Mouse (Mus musculus): Measurements from ENCODE around the gene Dnajb12.

Gene Dnajb12

GRCm38 (mm10) chr10:59920810-59921681, 41.7 kb downstream of the Dnajb12 start:
- DNase-seq, result peak; percentile 59

DNA sequence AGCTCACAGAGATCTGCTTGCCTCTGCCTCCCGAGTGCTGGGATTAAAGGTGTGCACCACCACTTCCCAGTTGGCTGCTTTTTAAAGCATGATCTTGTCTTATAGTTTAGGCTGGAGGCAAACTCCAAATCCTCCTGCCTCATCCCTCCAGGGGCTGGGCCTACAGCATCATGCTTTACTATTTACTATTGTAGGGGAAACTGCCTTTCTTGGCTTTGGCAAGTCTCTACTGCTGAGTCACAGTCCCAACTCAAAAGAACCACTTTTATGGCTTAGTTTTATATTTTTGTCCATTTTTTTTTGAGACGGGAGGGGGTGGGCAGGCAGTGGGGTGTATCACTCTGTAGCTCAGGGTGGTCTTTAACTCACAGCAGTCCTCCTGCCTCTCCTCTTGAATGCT, 44.1 kb downstream of the Dnajb12 start:
- no peak for DNase-seq

GRCm38 (mm10) chr10:59924305-59924704, 44.9 kb downstream of the Dnajb12 start:
- no peak for DNase-seq

GRCm38 (mm10) chr10:59929205-59929604, 49.8 kb downstream of the Dnajb12 start:
- no peak for DNase-seq

GRCm38 (mm10) chr10:59930996-59931395, 51.6 kb downstream of the Dnajb12 start:
- no peak for DNase-seq

- no peak for DNase-seq
These were observed 53.2 kb downstream of the Dnajb12 start for GRCm38 (mm10) chr10:59932521-59932920.

- DNase-seq, result no peak
These were observed 54.7 kb downstream of the Dnajb12 start for GRCm38 (mm10) chr10:59934039-59934438.

GRCm38 (mm10) chr10:59936058-59936856, 56.9 kb downstream of the Dnajb12 start:
- no peak for DNase-seq

DNA sequence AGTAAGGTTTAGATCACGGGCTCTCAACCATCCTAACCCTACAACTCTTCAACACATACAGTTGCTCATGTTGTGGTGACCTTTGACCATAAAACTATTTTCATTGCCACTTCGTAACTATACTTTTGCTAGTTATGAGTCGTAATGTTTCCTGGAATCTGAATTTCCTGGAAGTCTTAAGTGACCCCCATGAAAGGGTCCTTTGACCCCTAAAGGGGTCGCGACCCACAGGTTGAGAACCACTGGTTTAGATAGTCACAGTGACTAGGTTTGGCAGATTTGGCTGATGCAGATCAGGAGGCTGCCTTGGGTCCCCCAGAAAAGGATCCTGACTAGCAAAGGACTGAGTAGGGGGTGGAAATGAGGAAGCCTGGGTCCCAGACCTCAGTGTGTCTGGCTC, 59.3 kb downstream of the Dnajb12 start:
- no peak for DNase-seq

GRCm38 (mm10) chr10:59939081-59939480, 59.7 kb downstream of the Dnajb12 start:
- DNase-seq, result no peak

DNA sequence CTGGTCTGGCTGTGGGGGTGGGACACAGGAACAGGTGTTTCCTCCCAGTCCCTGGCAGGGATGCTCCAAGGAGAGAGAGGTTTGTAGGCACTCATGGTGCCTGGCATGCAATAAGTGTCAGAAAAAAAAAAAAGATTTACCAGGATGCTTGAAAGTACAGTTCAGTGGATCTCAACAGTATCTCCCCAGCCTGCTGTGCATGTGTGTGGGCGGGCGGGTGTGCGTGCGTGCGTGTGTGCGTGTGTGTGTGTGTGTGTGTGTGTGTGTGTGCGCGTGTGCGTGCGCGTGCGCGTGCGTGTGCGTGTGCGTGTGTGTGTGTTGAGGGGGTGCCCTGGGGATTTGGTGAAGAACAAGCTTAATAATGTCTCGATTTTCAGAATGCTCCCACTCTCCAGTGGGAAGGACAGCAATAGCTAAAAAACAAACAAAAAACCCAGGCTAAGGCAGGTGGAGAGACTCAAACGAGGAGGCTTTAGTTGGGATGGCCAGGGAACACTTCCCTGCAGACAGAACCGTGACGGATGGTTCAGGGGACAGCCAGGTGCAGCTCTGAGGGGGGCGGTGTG, 63.0 kb downstream of the Dnajb12 start:
- peak; percentile 44 for DNase-seq

DNA sequence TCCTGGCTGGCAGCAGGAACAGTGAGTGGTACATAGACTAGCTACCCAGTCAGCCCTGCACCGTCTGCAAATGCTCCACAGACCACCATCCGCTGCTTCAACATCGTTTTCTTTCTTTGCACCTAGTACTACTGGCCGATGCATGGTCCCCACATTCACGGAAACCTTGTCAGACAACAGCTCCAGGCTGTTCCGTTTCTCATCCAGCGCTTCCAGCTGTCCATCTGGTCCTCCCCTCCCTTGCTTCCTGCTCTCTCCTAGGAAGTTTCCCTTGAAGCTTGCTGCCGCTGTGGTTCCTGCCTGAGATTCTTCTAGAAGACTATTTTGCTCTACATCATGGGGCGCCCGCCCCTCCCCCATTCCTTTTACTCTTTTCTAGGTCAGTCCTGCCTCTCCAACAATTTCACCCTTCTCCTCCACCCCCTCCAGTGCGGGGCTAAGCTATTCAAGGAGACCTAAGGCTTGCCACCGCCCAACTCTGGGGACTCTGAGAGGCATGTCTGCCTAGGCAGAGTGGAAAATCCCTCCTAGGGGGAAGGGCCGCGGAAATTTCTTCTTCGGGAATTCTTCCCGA, 63.6 kb downstream of the Dnajb12 start:
- DNase-seq, result peak; percentile 67

DNA sequence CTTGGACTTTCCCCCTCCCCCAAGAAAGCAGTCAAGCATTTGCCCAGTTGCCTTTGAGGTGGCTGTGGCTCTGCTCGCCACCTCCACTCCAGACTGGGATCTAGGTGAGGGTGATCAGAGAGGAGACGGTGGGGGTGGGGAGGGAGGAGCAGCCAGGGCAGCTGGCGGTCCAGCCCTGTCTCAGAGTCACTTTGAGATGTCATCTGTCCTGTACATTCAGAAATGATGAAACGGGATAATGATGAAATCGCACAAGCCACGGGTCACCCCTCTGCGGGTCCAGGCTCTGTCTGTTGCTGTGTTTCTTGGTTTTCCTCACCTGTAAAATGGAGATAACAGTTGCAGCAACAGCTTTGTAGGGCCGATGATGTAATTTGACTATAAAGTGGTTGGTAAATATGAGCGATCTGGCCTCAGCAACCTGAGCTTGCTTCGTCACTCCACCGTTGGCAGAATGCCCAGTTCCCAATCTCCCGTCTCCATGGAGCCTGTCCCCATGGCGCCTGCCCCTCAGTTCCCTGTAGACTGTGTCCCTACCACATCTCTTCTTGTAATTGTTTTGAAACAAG, 64.1 kb downstream of the Dnajb12 start:
- DNase-seq, result peak; percentile 66

- DNase-seq, result no peak
These were observed 66.1 kb downstream of the Dnajb12 start for GRCm38 (mm10) chr10:59945416-59945815.

GRCm38 (mm10) chr10:59946362-59946761, 67.0 kb downstream of the Dnajb12 start:
- DNase-seq, result no peak

GRCm38 (mm10) chr10:59947296-59948073, 68.1 kb downstream of the Dnajb12 start:
- DNase-seq, result no peak

GRCm38 (mm10) chr10:59948363-59949254, 69.3 kb downstream of the Dnajb12 start:
- no peak for DNase-seq

Data from cerebellum, adult 11 months (tissue).